Mouse (Mus musculus): ENCODE measurements around the gene Wdhd1. TPM values are rescaled to one million over a fixed set of nuclear protein-coding genes. Genes with fewer than 3 reads are reported as not detected.

The Wdhd1 gene
- 10 to 100 TPM; 29.0 to 29.3 TPM for total RNA-seq (2023)

GRCm38 (mm10) chr14:47276637-47277393 lies at the start of gene Wdhd1, which contains the start of gene Socs4:
Gene Wdhd1 (minus strand): TSS chr14:47276857.
Gene Socs4 (plus strand): TSS chr14:47276931.

GRCm38 (mm10) chr14:47297785-47298407 lies 21.2 kb upstream of the Wdhd1 start, which contains the start of gene Mapk1ip1l:
Gene Mapk1ip1l (plus strand): TSS chr14:47298266.

Other genes with a start within 250 kb of the Wdhd1 start
- gene Gch1, start 87.4 kb downstream of the Wdhd1 start, total RNA-seq (2023): 10 to 100 TPM in 1 of 2 experiments, 1 to 10 TPM in 1; 9.9 to 10.8 TPM
- 10 to 100 TPM; 12.9 to 14.7 TPM for gene Socs4, start 74 bp upstream of the Wdhd1 start, total RNA-seq (2023)
- 100 to 1,000 TPM in 1 of 2 experiments, 10 to 100 TPM in 1; 99.8 to 111 TPM for gene Mapk1ip1l, start 21.4 kb upstream of the Wdhd1 start, total RNA-seq (2023)
- 100 to 1,000 TPM; 473 to 600 TPM for gene Lgals3, start 90.9 kb upstream of the Wdhd1 start, total RNA-seq (2023)
- gene Dlgap5, start 141.6 kb upstream of the Wdhd1 start, total RNA-seq (2023): 10 to 100 TPM; 45.8 to 52.2 TPM
- gene Fbxo34, start 173.6 kb upstream of the Wdhd1 start, total RNA-seq (2023): 10 to 100 TPM; 35.0 to 35.7 TPM